Mouse (Mus musculus) heart, embryonic 14.5 days (tissue): Measurements from ENCODE around the gene Ankrd10. TPM values are rescaled to one million over a fixed set of nuclear protein-coding genes. Genes with fewer than 3 reads are reported as not detected.
A peak's percentile ranks its signal among the peaks of the same experiment; 100 is the strongest.
"Not testable (repeated sequence)": the region's sequence is repeated elsewhere in the genome, so short reads cannot be mapped to it uniquely, and the experiment has no call there.

Source experiments
- ATAC-seq: fragments of 200-750 bp; cut with Nextera tagmentation; 2 replicates; pipeline ENCODE4 v1.8.0; 2017; ENCODE audit warnings: low read depth, moderate TSS enrichment; ENCODE audit not compliant: insufficient number of reproducible peaks, insufficient read depth, low FRiP score
- H3K27ac ChIP-seq, 2 experiments: fragments of 200-500 bp in 1 of 2; fragments of 300-500 bp in 1 of 2; sonication (generic) in 1 of 2; replicated peaks in 1 of 2; 2 replicates each; pipeline ENCODE4 v1.5.1; 2012 to 2014; ENCODE audit warnings: low read depth in 2 of 2, low read length in 2 of 2, control low read depth in 1 of 2, mild to moderate bottlenecking in 1 of 2, mixed read lengths in 1 of 2; ENCODE audit not compliant: control insufficient read depth in 1 of 2, insufficient read depth in 1 of 2
- H3K27me3 ChIP-seq: fragments of 300-500 bp; sonication (generic); 2 replicates; pipeline ENCODE4 v1.6.1; 2014; ENCODE audit warnings: mild to moderate bottlenecking, low read length, control low read depth; ENCODE audit not compliant: control insufficient read depth, insufficient read depth
- H3K36me3 ChIP-seq: fragments of 300-500 bp; sonication (generic); 2 replicates; pipeline ENCODE4 v1.6.1; 2014; ENCODE audit warnings: mild to moderate bottlenecking, control low read depth, low read length, mixed read lengths; ENCODE audit not compliant: control insufficient read depth, insufficient read depth
- H3K4me1 ChIP-seq, 2 experiments: fragments of 200-500 bp in 1 of 2; fragments of 300-500 bp in 1 of 2; sonication (generic) in 1 of 2; 2 replicates each; pipeline ENCODE4 v1.6.1; 2012 to 2014; ENCODE audit warnings: low read length in 2 of 2, control low read depth in 1 of 2, mixed read lengths in 1 of 2; ENCODE audit not compliant: control insufficient read depth in 2 of 2, insufficient read depth in 2 of 2
- H3K4me2 ChIP-seq: fragments of 300-500 bp; sonication (generic); 2 replicates; pipeline ENCODE4 v1.6.1; 2014; ENCODE audit warnings: mild to moderate bottlenecking, low read length
- H3K4me3 ChIP-seq, 2 experiments: fragments of 200-500 bp in 1 of 2; fragments of 300-500 bp in 1 of 2; sonication (generic) in 1 of 2; 2 replicates each; pipeline ENCODE4 v1.5.1; 2012 to 2014; ENCODE audit warnings: low read length in 2 of 2, mild to moderate bottlenecking in 2 of 2, control low read depth in 1 of 2, low read depth in 1 of 2, moderate library complexity in 1 of 2; ENCODE audit not compliant: control insufficient read depth in 1 of 2, insufficient read depth in 1 of 2
- H3K9ac ChIP-seq: fragments of 300-500 bp; sonication (generic); 2 replicates; pipeline ENCODE4 v1.6.1; 2014; ENCODE audit warnings: mild to moderate bottlenecking, low read length
- H3K9me3 ChIP-seq: fragments of 300-500 bp; sonication (generic); 2 replicates; pipeline ENCODE4 v1.6.1; 2016; ENCODE audit warnings: low read length, control low read depth; ENCODE audit not compliant: control insufficient read depth
- WGBS: fragments of 180-500 bp; shearing (Covaris S2); extraction: QIAGEN DNeasy Blood & Tissue Kit; methylation state at CpG from one replicate; pipeline ENCODE4 v1.1.7; 2014; 5-methylcytosine and 5-hydroxymethylcytosine counted together
- polyA plus RNA-seq: library from polyadenylated mRNA; unstranded; fragments of >200 nt; fragmentation: Nextera tagmentation; extraction: Ambion mirVana; gene quantifications from 2 replicates; pipeline ENCODE4 v1.2.1, GENCODE M21; 2014

Ankrd10 gene
- 69.1 and 73.8 TPM in 2 replicates for polyA plus RNA-seq

- ATAC-seq, result peak; percentile 95
- Histone ChIP-seq H3K4me1 (peaks cover 9 to 38% of the 10 kb centered on the region in 2 experiments), H3K36me3 (peaks cover 14% of the 10 kb centered on the region), H3K4me3 (peak within 1 kb of the TSS; percentile 74 to 98), H3K4me2 (peak within 1 kb of the TSS; percentile 77), H3K9ac (peak within 1 kb of the TSS; percentile 99), H3K27ac (peak within 1 kb of the TSS; percentile 92 to 98), H3K27me3 (no peaks in the 10 kb centered on the region), H3K9me3 (no peaks in the 10 kb centered on the region)
- WGBS, result under 1% methylated on average over 30 of the region's 40 CpGs
Measured at GRCm38 (mm10) chr8:11635611-11636081, at the start of gene Ankrd10. TSS of gene Ankrd10 (minus strand) at chr8:11635757.

GRCm38 (mm10) chr8:11684558-11684957 is 49.0 kb upstream of the Ankrd10 start:
- H3K27me3 ChIP-seq, result no peaks in the 10 kb centered on the region
- no peak overlapping the region for H3K27ac ChIP-seq
- H3K4me2 ChIP-seq, result no peak overlapping the region
- no peak overlapping the region for H3K9ac ChIP-seq
- no peaks in the 10 kb centered on the region for H3K36me3 ChIP-seq
- 84% methylated on average over 7 of the region's 7 CpGs for WGBS
- H3K9me3 ChIP-seq, result no peaks in the 10 kb centered on the region
- ATAC-seq, result no peak
- H3K4me3 ChIP-seq, result no peak overlapping the region
- H3K4me1 ChIP-seq, result no peaks in the 10 kb centered on the region

- Histone ChIP-seq H3K4me1 (no peaks in the 10 kb centered on the region), H3K27ac (no peak overlapping the region), H3K36me3 (no peaks in the 10 kb centered on the region), H3K4me3 (no peak overlapping the region), H3K9ac (no peak overlapping the region), H3K27me3 (no peaks in the 10 kb centered on the region), H3K9me3 (no peaks in the 10 kb centered on the region), H3K4me2 (no peak overlapping the region)
- no peak for ATAC-seq
- WGBS, result 68% methylated on average over 2 of the region's 2 CpGs
Measured at GRCm38 (mm10) chr8:11668308-11668707, 32.8 kb upstream of the Ankrd10 start.

DNA sequence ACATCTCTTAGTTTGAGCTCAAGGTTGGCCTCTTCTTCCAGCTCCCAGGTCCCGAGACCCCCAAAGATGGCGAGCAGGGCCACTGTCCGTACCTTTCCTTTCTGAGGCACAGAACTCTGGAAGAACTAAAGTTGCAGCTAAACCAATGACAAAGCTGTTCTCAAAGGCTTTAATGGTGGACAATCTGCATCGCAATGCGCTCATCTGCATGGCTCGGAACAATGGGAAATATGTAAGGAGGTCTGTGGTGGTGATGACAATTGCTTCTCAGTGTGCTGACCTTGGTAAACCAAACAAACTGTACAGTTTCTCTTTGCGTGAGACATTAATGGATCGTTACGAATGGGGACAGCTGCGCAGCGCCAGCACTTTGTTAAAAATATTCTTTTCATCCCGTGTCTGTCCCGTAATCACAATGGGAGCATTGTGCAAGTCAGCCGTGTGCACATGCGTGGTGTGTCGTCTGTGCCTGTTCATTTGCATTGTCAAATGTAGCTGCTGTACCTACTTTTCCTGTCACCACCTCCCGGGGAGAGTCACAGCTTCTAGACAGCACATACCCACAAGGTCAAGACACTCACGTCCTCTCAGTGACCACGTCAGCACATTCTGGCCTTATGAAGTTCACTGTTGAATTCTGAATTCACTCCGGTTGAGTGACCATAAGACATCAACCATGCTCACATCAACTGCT is 30.6 kb upstream of the Ankrd10 start:
- 64% methylated on average over 20 of the region's 20 CpGs for WGBS
- ATAC-seq, H3K4me2 ChIP-seq, H3K9ac ChIP-seq, H3K27ac ChIP-seq, H3K27me3 ChIP-seq, H3K9me3 ChIP-seq, H3K4me1 ChIP-seq, H3K4me3 ChIP-seq, H3K36me3 ChIP-seq: not testable (repeated sequence)

DNA sequence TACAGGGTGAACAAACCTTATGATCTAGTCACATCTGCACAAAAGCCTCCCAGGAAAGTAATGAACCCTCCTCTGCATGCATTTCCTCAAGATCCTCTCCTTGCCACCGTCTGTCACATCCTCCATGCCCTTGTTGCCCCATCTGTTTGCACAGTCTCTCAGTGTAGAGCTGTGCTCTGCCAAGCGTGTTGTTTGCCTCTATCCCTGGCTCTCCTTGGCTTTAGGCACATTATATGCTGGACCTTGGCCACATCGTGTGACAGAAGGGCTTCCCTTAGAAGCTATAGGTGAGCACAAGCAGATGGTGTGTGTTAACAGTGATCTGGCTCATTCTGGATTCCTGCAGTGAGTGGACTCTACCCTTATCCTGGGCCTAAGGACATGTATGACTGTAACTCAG is 26.4 kb upstream of the Ankrd10 start:
- no peaks in the 10 kb centered on the region for H3K27me3 ChIP-seq
- ATAC-seq, result no peak
- no peak overlapping the region for H3K4me3 ChIP-seq
- 84% methylated on average over 3 of the region's 3 CpGs for WGBS
- H3K9me3 ChIP-seq, result no peaks in the 10 kb centered on the region
- H3K36me3 ChIP-seq, result no peaks in the 10 kb centered on the region
- no peak overlapping the region for H3K27ac ChIP-seq
- no peak overlapping the region for H3K9ac ChIP-seq
- no peaks in the 10 kb centered on the region for H3K4me1 ChIP-seq
- H3K4me2 ChIP-seq, result no peak overlapping the region

DNA sequence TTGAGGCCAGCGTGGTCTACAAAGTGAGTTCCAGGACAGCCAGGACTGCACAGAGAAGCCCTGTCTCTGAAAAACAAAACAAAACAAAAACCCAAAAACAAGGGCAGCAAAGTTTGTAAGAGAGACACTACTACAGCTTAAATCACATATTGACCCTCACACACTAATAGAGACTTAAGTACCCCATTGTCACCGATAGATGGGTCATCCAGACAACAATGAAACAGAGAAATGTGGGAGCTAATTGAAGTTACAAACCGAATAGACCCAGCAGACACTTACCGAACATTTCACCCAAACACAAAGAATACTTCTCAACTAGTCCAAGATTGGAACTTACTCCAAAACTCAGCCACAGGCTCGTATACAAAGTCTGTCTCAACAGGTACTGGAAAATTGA is 14.5 kb upstream of the Ankrd10 start:
- no peak overlapping the region for H3K27ac ChIP-seq
- H3K9ac ChIP-seq, result no peak overlapping the region
- no peak overlapping the region for H3K4me3 ChIP-seq
- no peak for ATAC-seq
- no peaks in the 10 kb centered on the region for H3K4me1 ChIP-seq
- H3K9me3 ChIP-seq, result no peaks in the 10 kb centered on the region
- no peaks in the 10 kb centered on the region for H3K36me3 ChIP-seq
- WGBS, result 90% methylated on average over 5 of the region's 5 CpGs
- H3K27me3 ChIP-seq, result no peaks in the 10 kb centered on the region
- H3K4me2 ChIP-seq, result no peak overlapping the region

DNA sequence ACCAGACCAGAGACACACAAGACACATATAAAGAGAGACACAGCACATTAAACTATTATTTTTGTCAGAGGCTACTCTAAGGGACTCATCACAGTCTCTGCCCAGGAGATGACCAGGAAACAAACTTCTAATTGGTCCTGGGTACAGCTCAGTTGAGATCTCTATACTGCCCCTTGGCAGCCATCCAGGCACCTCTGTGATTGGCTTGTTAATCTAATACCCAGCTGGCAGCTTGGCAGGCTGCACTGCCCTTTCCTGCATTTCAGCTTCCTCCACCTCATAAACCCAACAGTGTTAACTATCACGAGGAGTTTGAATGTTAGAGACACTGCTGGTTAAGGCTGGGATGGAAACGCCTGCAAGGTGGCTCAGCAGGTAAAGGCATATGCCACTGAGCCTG is 7.6 kb upstream of the Ankrd10 start:
- no peak overlapping the region for H3K4me2 ChIP-seq
- no peaks in the 10 kb centered on the region for H3K27me3 ChIP-seq
- peaks cover 5% of the 10 kb centered on the region; the same call in 1 of the 2 replicates for H3K9me3 ChIP-seq
- H3K4me1 ChIP-seq, result peaks cover 0 to 4% of the 10 kb centered on the region in 2 experiments; a peak in 2 of 4 replicates
- no peak overlapping the region for H3K27ac ChIP-seq
- no peak for ATAC-seq
- H3K4me3 ChIP-seq, result no peak overlapping the region
- no peak overlapping the region for H3K9ac ChIP-seq
- no peaks in the 10 kb centered on the region for H3K36me3 ChIP-seq
- WGBS, result 75% methylated on average over 2 of the region's 2 CpGs
